Mouse (Mus musculus) CH12.LX (cell line): Measurements from ENCODE around the gene Gtf3c5. TPM values are rescaled to one million over a fixed set of nuclear protein-coding genes. Genes with fewer than 3 reads are reported as not detected.
A peak's percentile ranks its signal among the peaks of the same experiment; 100 is the strongest.

Source experiments
- DNase-seq: peaks from one replicate; pipeline ENCODE4 v3.0.0-alpha.2; 2013; ENCODE audit errors: extremely low read depth
- H3K27ac ChIP-seq: 2 replicates; pipeline ENCODE4 v1.5.1; 2012; ENCODE audit warnings: low read depth, mild to moderate bottlenecking, control low read depth, moderate library complexity; ENCODE audit not compliant: insufficient read depth
- H3K27me3 ChIP-seq: replicated peaks from 2 replicates; pipeline ENCODE3; 2012; ENCODE audit warnings: inconsistent platforms
- H3K36me3 ChIP-seq, 2 experiments: replicated peaks in 1 of 2; 2 replicates each; pipeline versions ENCODE3 to v1.6.1; 2012; ENCODE audit warnings: inconsistent platforms in 1 of 2, low read length in 1 of 2, mild to moderate bottlenecking in 1 of 2, mixed read lengths in 1 of 2, moderate library complexity in 1 of 2; ENCODE audit not compliant: control insufficient read depth in 1 of 2, insufficient read depth in 1 of 2
- H3K4me1 ChIP-seq, 2 experiments: 2 replicates each; pipeline ENCODE4 v1.6.1; 2012; ENCODE audit warnings: inconsistent platforms in 1 of 2, moderate library complexity in 1 of 2; ENCODE audit not compliant: insufficient read depth in 2 of 2, control insufficient read depth in 1 of 2
- H3K4me2 ChIP-seq: 2 replicates; pipeline ENCODE4 v1.6.1; 2012; ENCODE audit warnings: low read depth, mild to moderate bottlenecking, control low read depth; ENCODE audit not compliant: poor library complexity, insufficient read depth, severe bottlenecking
- H3K4me3 ChIP-seq, 3 experiments: fragments of 150-350 bp in 1 of 3; sonication (generic) in 1 of 3; replicated peaks in 1 of 3; 2 replicates each; pipeline versions ENCODE3 to v1.5.1; 2011 to 2012; ENCODE audit warnings: low read depth in 2 of 3, low read length in 2 of 3, mild to moderate bottlenecking in 2 of 3, moderate library complexity in 2 of 3, control low read depth in 1 of 3, improper control_type of control experiment in 1 of 3, inconsistent platforms in 1 of 3, mixed read lengths in 1 of 3; ENCODE audit not compliant: poor library complexity in 1 of 3
- H3K79me2 ChIP-seq: replicated peaks from 2 replicates; pipeline ENCODE4 v1.6.1; 2012; ENCODE audit warnings: mild to moderate bottlenecking, moderate library complexity; ENCODE audit not compliant: control insufficient read depth, poor library complexity, insufficient read depth, severe bottlenecking; ENCODE audit errors: extremely low read depth
- H3K9ac ChIP-seq: 2 replicates; pipeline ENCODE4 v1.6.1; 2012; ENCODE audit warnings: low read depth, mild to moderate bottlenecking, control low read depth, moderate library complexity; ENCODE audit not compliant: insufficient read depth
- H3K9me3 ChIP-seq: replicated peaks from 2 replicates; pipeline ENCODE3; 2012; ENCODE audit warnings: low read length, inconsistent platforms, mixed read lengths
- BHLHE40 ChIP-seq: IDR thresholded peaks from 2 replicates; pipeline ENCODE4 v1.6.1; 2011; ENCODE audit warnings: mild to moderate bottlenecking, low read depth, low read length, improper control_type of control experiment
- CHD1 ChIP-seq: IDR thresholded peaks from 2 replicates; pipeline ENCODE4 v1.6.1; 2012; ENCODE audit warnings: low read depth, low read length, improper control_type of control experiment, inconsistent platforms
- CHD2 ChIP-seq: IDR thresholded peaks from 2 replicates; pipeline ENCODE4 v1.6.1; 2011; ENCODE audit warnings: low read length, improper control_type of control experiment
- CTCF ChIP-seq, 2 experiments: IDR thresholded peaks in 1 of 2; conservative IDR thresholded peaks in 1 of 2; 2 replicates each; pipeline ENCODE4 v1.5.1; 2011 to 2012; ENCODE audit warnings: low read depth in 2 of 2, low read length in 2 of 2, improper control_type of control experiment in 1 of 2, inconsistent platforms in 1 of 2, mild to moderate bottlenecking in 1 of 2, moderate library complexity in 1 of 2
- E2F4 ChIP-seq: IDR thresholded peaks from 2 replicates; pipeline ENCODE4 v1.6.1; 2011; ENCODE audit warnings: low read depth, low read length, improper control_type of control experiment; ENCODE audit not compliant: insufficient replicate concordance
- ELF1 ChIP-seq: IDR thresholded peaks from 2 replicates; pipeline ENCODE4 v1.6.1; 2014; ENCODE audit warnings: low read depth, mild to moderate bottlenecking, inconsistent platforms, low read length, improper control_type of control experiment
- EP300 ChIP-seq: IDR thresholded peaks from 2 replicates; pipeline ENCODE4 v1.6.1; 2011; ENCODE audit warnings: low read length, improper control_type of control experiment
- ETS1 ChIP-seq: conservative IDR thresholded peaks from 2 replicates; pipeline ENCODE4 v1.6.1; 2012; ENCODE audit warnings: low read depth, mild to moderate bottlenecking, inconsistent platforms, low read length, improper control_type of control experiment, moderate library complexity
- GABPA ChIP-seq: IDR thresholded peaks from 2 replicates; pipeline ENCODE4 v1.6.1; 2012; ENCODE audit warnings: low read depth, low read length, improper control_type of control experiment, inconsistent platforms; ENCODE audit not compliant: insufficient replicate concordance
- HCFC1 ChIP-seq: IDR thresholded peaks from 2 replicates; pipeline ENCODE4 v1.6.1; 2012; ENCODE audit warnings: low read depth, mild to moderate bottlenecking, inconsistent platforms, low read length, improper control_type of control experiment
- IRF4 ChIP-seq: IDR thresholded peaks from 2 replicates; pipeline ENCODE4 v1.6.1; 2014; ENCODE audit warnings: low read depth, mild to moderate bottlenecking, inconsistent platforms, low read length, improper control_type of control experiment
- JUN ChIP-seq: IDR thresholded peaks from 2 replicates; pipeline ENCODE4 v1.6.1; 2011; ENCODE audit warnings: low read depth, mild to moderate bottlenecking, low read length, improper control_type of control experiment, moderate library complexity; ENCODE audit not compliant: insufficient read depth
- KAT2A ChIP-seq: IDR thresholded peaks from 2 replicates; pipeline ENCODE4 v1.6.1; 2012; ENCODE audit warnings: low read length, improper control_type of control experiment, inconsistent platforms; ENCODE audit not compliant: insufficient replicate concordance
- MAFK ChIP-seq: IDR thresholded peaks from 2 replicates; pipeline ENCODE4 v1.6.1; 2011; ENCODE audit warnings: low read length, improper control_type of control experiment; ENCODE audit not compliant: insufficient replicate concordance
- MAX ChIP-seq: IDR thresholded peaks from 2 replicates; pipeline ENCODE4 v1.6.1; 2011; ENCODE audit warnings: low read length, improper control_type of control experiment
- MXI1 ChIP-seq: IDR thresholded peaks from 2 replicates; pipeline ENCODE4 v1.6.1; 2011; ENCODE audit warnings: mild to moderate bottlenecking, low read depth, low read length, improper control_type of control experiment
- MYC ChIP-seq: IDR thresholded peaks from 2 replicates; pipeline ENCODE4 v1.6.1; 2011; ENCODE audit warnings: low read depth, mild to moderate bottlenecking, improper control_type of control experiment, low read length
- NRF1 ChIP-seq: IDR thresholded peaks from 2 replicates; pipeline ENCODE4 v1.6.1; 2014; ENCODE audit warnings: low read depth, mild to moderate bottlenecking, inconsistent platforms, low read length, improper control_type of control experiment, moderate library complexity
- PAX5 ChIP-seq: IDR thresholded peaks from 2 replicates; pipeline ENCODE4 v1.6.1; 2012; ENCODE audit warnings: low read length, inconsistent platforms, mixed read lengths
- RAD21 ChIP-seq: IDR thresholded peaks from 2 replicates; pipeline ENCODE4 v1.6.1; 2011; ENCODE audit warnings: low read depth, mild to moderate bottlenecking, low read length, improper control_type of control experiment, moderate library complexity
- RCOR1 ChIP-seq: conservative IDR thresholded peaks from 2 replicates; pipeline ENCODE4 v1.6.1; 2012; ENCODE audit warnings: low read depth, mild to moderate bottlenecking, inconsistent platforms, low read length, improper control_type of control experiment
- TBP ChIP-seq: conservative IDR thresholded peaks from 2 replicates; pipeline ENCODE4 v1.6.1; 2011; ENCODE audit warnings: low read depth, low read length, improper control_type of control experiment
- TCF12 ChIP-seq: IDR thresholded peaks from 2 replicates; pipeline ENCODE4 v1.6.1; 2014; ENCODE audit warnings: low read depth, mild to moderate bottlenecking, inconsistent platforms, low read length, improper control_type of control experiment
- USF1 ChIP-seq: IDR thresholded peaks from 2 replicates; pipeline ENCODE4 v1.6.1; 2014; ENCODE audit warnings: low read depth, mild to moderate bottlenecking, inconsistent platforms, low read length, improper control_type of control experiment
- ZKSCAN1 ChIP-seq: IDR thresholded peaks from 2 replicates; pipeline ENCODE4 v1.6.1; 2012; ENCODE audit warnings: low read depth, inconsistent platforms, low read length, improper control_type of control experiment, borderline replicate concordance
- ZMIZ1 ChIP-seq: IDR thresholded peaks from 2 replicates; pipeline ENCODE4 v1.6.1; 2012; ENCODE audit warnings: low read depth, mild to moderate bottlenecking, inconsistent platforms, low read length, improper control_type of control experiment
- ZNF384 ChIP-seq: IDR thresholded peaks from 2 replicates; pipeline ENCODE4 v1.6.1; 2012; ENCODE audit warnings: low read depth, low read length, improper control_type of control experiment, inconsistent platforms
- dilution Hi-C: fragments of 300-500 bp; cut with MboI; formaldehyde crosslinking; loops from 2 replicates; pipeline ENCODE4 v1.14.3; 2020; ENCODE audit warnings: low sequenced_read_pairs; ENCODE audit not compliant: extremely low pct_unique_long_range_greater_than_20kb, extremely low pct_ligation_motif_present
- in situ Hi-C: fragments of 300-500 bp; cut with MboI; formaldehyde crosslinking; loops from 3 replicates; pipeline ENCODE4 v1.14.3; 2019; ENCODE audit warnings: low sequenced_read_pairs, low pct_ligation_motif_present, low pct_unique_long_range_greater_than_20kb, mixed read lengths
- polyA plus RNA-seq: library from polyadenylated mRNA; unstranded; fragments of >175 nt; gene quantifications from 2 replicates; pipeline ENCODE4 v1.2.1, GENCODE M21; 2012; ENCODE audit warnings: low read depth; ENCODE audit not compliant: insufficient read length
- total RNA-seq, 2 experiments: library from RNA; depleted of rRNA; stranded (reverse); fragments of 300-350 nt in 1 of 2; fragments of >200 nt in 1 of 2; gene quantifications; 2 replicates each; pipeline ENCODE4 v1.2.3; 2012 to 2014

The Gtf3c5 gene
- total and polyA plus RNA-seq, 3 experiments = 8.6 to 27.4 (median 12.5) TPM

- no peaks in the 10 kb centered on the region for H3K79me2 ChIP-seq
- TF ChIP-seq CHD1 (no peak), RCOR1 (no peak), NRF1 (no peak), PAX5 (no peak), MYC (no peak), ZMIZ1 (no peak), TBP (no peak), HCFC1 (no peak), CTCF (conservative IDR thresholded peaks at IDR 0.05 in 1 of 2, IDR thresholded peaks at IDR 0.05 in 1 of 2; ENCODE audit: low read depth in 2 of 2, low read length in 2 of 2) (no peak), RAD21 (no peak), GABPA (no peak), MXI1 (no peak), E2F4 (no peak), MAFK (no peak), MAX (no peak)
- TF ChIP-seq, all 38 proteins: peak for 0
- Histone ChIP-seq H3K9ac (no peak overlapping the region), H3K27ac (no peak overlapping the region), H3K4me2 (peak overlapping the region; percentile 95; the same call in 1 of the 2 replicates), H3K4me3 (no peak overlapping the region), H3K9me3 (peaks cover 7% of the 10 kb centered on the region), H3K4me1 (peaks cover 8 to 37% of the 10 kb centered on the region in 2 experiments; a peak in 2 of 4 replicates), H3K36me3 (no peaks in the 10 kb centered on the region), H3K27me3 (peaks cover 37% of the 10 kb centered on the region)
- dilution Hi-C loops = no loop called here
- no peak for DNase-seq
- in situ Hi-C loops = no loop called here
Measured at GRCm38 (mm10) chr2:28621111-28621510, 37.6 kb upstream of the Gtf3c5 start.

- in situ Hi-C loops (no loop called here), dilution Hi-C loops (no loop called here)
- H3K27me3 ChIP-seq = peaks cover 38% of the 10 kb centered on the region
- DNase-seq = no peak
- H3K9me3 ChIP-seq = peaks cover 7% of the 10 kb centered on the region
- H3K79me2 ChIP-seq = no peaks in the 10 kb centered on the region
- no peak overlapping the region for H3K9ac ChIP-seq
- peaks cover 8 to 37% of the 10 kb centered on the region in 2 experiments; a peak in 2 of 4 replicates for H3K4me1 ChIP-seq
- no peaks in the 10 kb centered on the region for H3K36me3 ChIP-seq
- H3K4me3 ChIP-seq = no peak overlapping the region
- no peak overlapping the region for H3K27ac ChIP-seq
- peak overlapping the region; percentile 22; the same call in 1 of the 2 replicates for H3K4me2 ChIP-seq
- TF ChIP-seq ZKSCAN1 = no peak
- TF ChIP-seq MAFK = no peak
- no peak for TF ChIP-seq KAT2A
- TF ChIP-seq ZNF384 = peak; percentile 91
- TF ChIP-seq TCF12 = no peak
- no peak for TF ChIP-seq ETS1
- peak; percentile 23; the same call in 1 of the 2 replicates for TF ChIP-seq EP300
- no peak for TF ChIP-seq CHD2
- no peak for TF ChIP-seq RAD21
- no peak for TF ChIP-seq CHD1
- no peak for TF ChIP-seq PAX5
- TF ChIP-seq IRF4 = 0 out of 2 replicates have a peak, but pooled peaks have one; percentile 10
- no peak for TF ChIP-seq USF1
- TF ChIP-seq ELF1 = no peak
- no peak for TF ChIP-seq BHLHE40
- no peak for TF ChIP-seq JUN
Measured at GRCm38 (mm10) chr2:28620522-28620921, 37.0 kb upstream of the Gtf3c5 start.
